ENCODE assay signal across 16 mouse cellular contexts in genomic region chr3:57998121-57999102, GRCm38 (mm10).
DNase-seq lines count a peak whose midpoint lies in the region; ATAC-seq and TF ChIP-seq lines count a peak whose summit lies in the region.
"Had no signal": no experiment of that assay in that cellular context is flagged by ENCODE, and none has a peak within 500 bp of the region (broad histone marks: within the 10 kb centered on the region; RNA-seq: fewer than 3 reads in every experiment).

No protein-coding gene starts in this region.

- intact Hi-C loops in left cerebral cortex, postnatal 36 days (cut with DNase I): loop anchor here (5.0 kb wide), 1 partner anchor 94 kb away; no protein-coding TSS in a partner anchor

- no peaks in the 10 kb centered on the region for H3K4me1 ChIP-seq in forebrain, postnatal 0 days (ENCODE audit: insufficient read depth)
- H3K4me1 ChIP-seq: liver, embryonic 13.5 days had no signal

- no peaks in the 10 kb centered on the region for H3K36me3 ChIP-seq in forebrain, postnatal 0 days (ENCODE audit: insufficient read depth)
- H3K36me3 ChIP-seq: liver, embryonic 13.5 days had no signal

- DNase-seq in gastrocnemius, postnatal 25 days: peak; percentile 28
- DNase-seq in gastrocnemius, postnatal 10 days: no peak
- DNase-seq in Muller cell, postnatal 12 days (ENCODE audit: inconsistent ontology term): peak; percentile 31
- peak; percentile 3 for DNase-seq in forebrain, postnatal 0 days
- peak; percentile 56 to 64 for DNase-seq in left cerebral cortex, postnatal 36 days (ENCODE audit: low spot score in 2 of 2)
- DNase-seq in MN1 (ENCODE audit: low spot score): no peak
- no peak for DNase-seq in urinary bladder, postnatal 14 days (ENCODE audit: low spot score)
- DNase-seq: adrenal gland, postnatal 25 days; cerebellum, adult 11-12 months; heart, adult 11 months; heart, postnatal 10 days; kidney, adult 8-10 months; liver, embryonic 13.5 days; lung, postnatal 14 days had no signal

- H3K4me3 ChIP-seq in forebrain, postnatal 0 days (ENCODE audit: low read depth, low read length): no peak overlapping the region
- H3K4me3 ChIP-seq: liver, embryonic 13.5 days had no signal

- no peak overlapping the region for H3K27ac ChIP-seq in forebrain, postnatal 0 days (ENCODE audit: low read depth, low read length)
- H3K27ac ChIP-seq: hindbrain, postnatal 0 days; liver, embryonic 13.5 days had no signal

- no peaks in the 10 kb centered on the region for H3K9me3 ChIP-seq in forebrain, postnatal 0 days (ENCODE audit: low read length)
- H3K9me3 ChIP-seq: liver, embryonic 13.5 days had no signal

- 58% methylated on average over 6 of the region's 6 CpGs for WGBS in forebrain, postnatal 0 days

- H3K9ac ChIP-seq in forebrain, postnatal 0 days: no peak overlapping the region
- H3K9ac ChIP-seq: liver, embryonic 13.5 days had no signal

- H3K4me2 ChIP-seq in forebrain, postnatal 0 days (ENCODE audit: low read depth): no peak overlapping the region
- H3K4me2 ChIP-seq: liver, embryonic 13.5 days; midbrain, embryonic 11.5 days had no signal

- H3K27me3 ChIP-seq in forebrain, postnatal 0 days (ENCODE audit: insufficient read depth, low read length): no peaks in the 10 kb centered on the region
- H3K27me3 ChIP-seq: liver, embryonic 13.5 days had no signal

- TF ChIP-seq CTCF in forebrain, postnatal 0 days (IDR thresholded peaks at IDR 0.05; ENCODE audit: low read depth): no peak

- ATAC-seq in forebrain, postnatal 0 days: no peak
- ATAC-seq: hindbrain, postnatal 0 days had no signal

Comparison
In these comparisons a context has a peak if more than half of its experiments do, and no peak if none do; other contexts are left out.
1. DNase-seq: peak in gastrocnemius, postnatal 25 days (single experiment), Muller cell, postnatal 12 days (single experiment), forebrain, postnatal 0 days (single experiment) and left cerebral cortex, postnatal 36 days (2 of 2); none in gastrocnemius, postnatal 10 days (single experiment), MN1 (single experiment) and urinary bladder, postnatal 14 days (single experiment).